Mouse (Mus musculus): Measurements from ENCODE around the gene Aplp2.

Gene Aplp2

GRCm38 (mm10) chr9:31225808-31226207, 14.2 kb upstream of the Aplp2 start:
- DNase-seq (ENCODE audit: low spot score in 2 of 2), result peak; percentile 41 to 50

- no peak for DNase-seq (ENCODE audit: low spot score in 2 of 2)
Observed at GRCm38 (mm10) chr9:31223475-31223874, 11.9 kb upstream of the Aplp2 start.

- DNase-seq (ENCODE audit: low spot score in 2 of 2), result no peak
Observed at GRCm38 (mm10) chr9:31221170-31221569, 9.6 kb upstream of the Aplp2 start.

GRCm38 (mm10) chr9:31217631-31218380, 6.2 kb upstream of the Aplp2 start:
- no peak for DNase-seq (ENCODE audit: low spot score in 2 of 2)

GRCm38 (mm10) chr9:31212500-31213008, 939 bp upstream of the Aplp2 start:
- peak in 1 of 2 experiments; percentile 31 for DNase-seq (ENCODE audit: low spot score in 2 of 2)

- peak in 1 of 2 experiments; percentile 37 for DNase-seq (ENCODE audit: low spot score in 2 of 2)
Observed at GRCm38 (mm10) chr9:31210749-31211689, 596 bp downstream of the Aplp2 start.

- no peak for DNase-seq (ENCODE audit: low spot score in 2 of 2)
Observed at GRCm38 (mm10) chr9:31210163-31210562, 1.5 kb downstream of the Aplp2 start.

GRCm38 (mm10) chr9:31209502-31209901, 2.1 kb downstream of the Aplp2 start:
- DNase-seq (ENCODE audit: low spot score in 2 of 2), result no peak

- DNase-seq (ENCODE audit: low spot score in 2 of 2), result no peak
Observed at GRCm38 (mm10) chr9:31207732-31208131, 3.9 kb downstream of the Aplp2 start.

GRCm38 (mm10) chr9:31204722-31205121, 6.9 kb downstream of the Aplp2 start:
- no peak for DNase-seq (ENCODE audit: low spot score in 2 of 2)

- no peak for DNase-seq (ENCODE audit: low spot score in 2 of 2)
Observed at GRCm38 (mm10) chr9:31203571-31204210, 7.9 kb downstream of the Aplp2 start.

- no peak for DNase-seq (ENCODE audit: low spot score in 2 of 2)
Observed at GRCm38 (mm10) chr9:31203068-31203467, 8.5 kb downstream of the Aplp2 start.

- no peak for DNase-seq (ENCODE audit: low spot score in 2 of 2)
Observed at GRCm38 (mm10) chr9:31198614-31199013, 13.0 kb downstream of the Aplp2 start.

- no peak for DNase-seq (ENCODE audit: low spot score in 2 of 2)
Observed at GRCm38 (mm10) chr9:31197782-31198181, 13.8 kb downstream of the Aplp2 start.

GRCm38 (mm10) chr9:31196742-31197141, 14.9 kb downstream of the Aplp2 start:
- no peak for DNase-seq (ENCODE audit: low spot score in 2 of 2)

- no peak for DNase-seq (ENCODE audit: low spot score in 2 of 2)
Observed at GRCm38 (mm10) chr9:31195573-31195972, 16.0 kb downstream of the Aplp2 start.

GRCm38 (mm10) chr9:31192378-31192777, 19.2 kb downstream of the Aplp2 start:
- no peak for DNase-seq (ENCODE audit: low spot score in 2 of 2)

- no peak for DNase-seq (ENCODE audit: low spot score in 2 of 2)
Observed at GRCm38 (mm10) chr9:31191543-31191942, 20.1 kb downstream of the Aplp2 start.

GRCm38 (mm10) chr9:31189194-31189593, 22.4 kb downstream of the Aplp2 start:
- DNase-seq (ENCODE audit: low spot score in 2 of 2), result no peak

- no peak for DNase-seq (ENCODE audit: low spot score in 2 of 2)
Observed at GRCm38 (mm10) chr9:31184439-31184838, 27.2 kb downstream of the Aplp2 start.

- DNase-seq (ENCODE audit: low spot score in 2 of 2), result no peak
Observed at GRCm38 (mm10) chr9:31183061-31183460, 28.6 kb downstream of the Aplp2 start.

Data from right cerebral cortex, adult 2 months (tissue).